Mouse (Mus musculus) lung, postnatal 14 days (tissue): Measurements from ENCODE around the gene Med13.

Experiments used
- DNase-seq: peaks from one replicate; pipeline ENCODE4 v3.0.0; 2021

The Med13 gene

DNA sequence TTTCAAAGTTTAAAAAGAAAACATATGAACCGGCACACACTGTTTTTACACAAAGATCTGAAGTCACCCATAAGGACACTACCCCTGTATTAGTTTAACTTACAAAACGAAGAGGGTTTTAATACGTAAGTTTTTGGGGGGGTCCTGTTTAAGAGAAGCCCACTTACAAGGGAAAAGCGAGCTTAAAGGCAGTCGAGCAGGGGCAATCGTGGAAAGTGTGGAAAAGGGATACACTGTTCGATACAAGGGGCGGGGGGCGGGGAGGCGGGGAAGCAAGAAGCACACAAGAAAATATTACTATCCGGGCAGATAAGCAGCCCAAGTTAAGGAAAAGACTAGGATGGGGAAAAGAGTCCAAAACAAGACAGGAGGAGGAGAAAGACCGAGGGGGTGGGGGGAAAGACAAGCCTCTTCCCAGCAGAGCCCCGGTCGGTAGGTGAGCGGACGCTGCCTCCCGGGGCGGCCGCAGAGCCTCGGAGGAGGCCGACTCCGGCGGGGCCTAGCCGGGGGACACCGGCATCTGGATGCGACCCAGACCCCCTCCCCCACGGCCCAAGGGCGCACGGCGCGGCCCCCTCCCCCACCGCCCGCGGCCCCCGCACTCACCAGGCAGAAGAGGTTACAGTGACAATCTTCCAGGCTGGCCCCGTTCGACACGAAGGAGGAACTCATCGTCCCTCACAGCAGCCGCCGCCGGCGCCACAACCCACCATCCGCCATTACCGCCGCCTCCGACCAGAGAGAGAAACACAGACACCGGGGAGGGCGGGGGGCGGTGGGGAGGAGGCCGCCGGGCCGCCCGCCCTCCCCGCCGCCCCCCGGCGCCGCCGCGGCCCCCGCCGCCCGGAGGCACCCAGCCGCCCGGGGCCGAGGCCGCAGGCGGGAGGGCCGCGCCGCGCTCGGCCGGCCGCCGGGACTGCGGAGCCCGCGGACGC is at the start of gene Med13:
Gene Med13 (minus strand): TSS at position 749 of the 935 bp plus-strand sequence.
- DNase-seq, result peak; percentile 63

DNA sequence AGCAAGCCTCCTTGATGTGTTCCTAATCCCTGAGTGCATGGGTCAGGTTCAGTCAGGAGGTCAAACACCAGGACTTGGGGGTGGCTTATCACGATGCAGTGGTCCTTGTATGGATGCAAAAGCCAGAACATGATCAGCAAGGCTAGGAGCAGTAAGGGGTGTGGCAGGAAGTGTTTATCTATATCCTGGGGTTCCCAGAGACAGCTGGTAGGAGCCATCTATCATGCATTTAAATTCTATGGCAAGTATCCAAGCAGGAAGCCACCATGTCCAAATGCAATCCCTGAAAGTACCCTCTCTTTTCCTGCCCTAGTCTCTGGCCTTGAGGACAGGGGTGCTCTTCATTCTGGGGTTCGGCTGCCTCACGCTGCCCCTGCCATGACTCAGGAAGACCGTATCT is 47.2 kb upstream of the Med13 start:
- no peak for DNase-seq

GRCm38 (mm10) chr11:86403845-86404244 is 46.4 kb upstream of the Med13 start:
- no peak for DNase-seq

DNA sequence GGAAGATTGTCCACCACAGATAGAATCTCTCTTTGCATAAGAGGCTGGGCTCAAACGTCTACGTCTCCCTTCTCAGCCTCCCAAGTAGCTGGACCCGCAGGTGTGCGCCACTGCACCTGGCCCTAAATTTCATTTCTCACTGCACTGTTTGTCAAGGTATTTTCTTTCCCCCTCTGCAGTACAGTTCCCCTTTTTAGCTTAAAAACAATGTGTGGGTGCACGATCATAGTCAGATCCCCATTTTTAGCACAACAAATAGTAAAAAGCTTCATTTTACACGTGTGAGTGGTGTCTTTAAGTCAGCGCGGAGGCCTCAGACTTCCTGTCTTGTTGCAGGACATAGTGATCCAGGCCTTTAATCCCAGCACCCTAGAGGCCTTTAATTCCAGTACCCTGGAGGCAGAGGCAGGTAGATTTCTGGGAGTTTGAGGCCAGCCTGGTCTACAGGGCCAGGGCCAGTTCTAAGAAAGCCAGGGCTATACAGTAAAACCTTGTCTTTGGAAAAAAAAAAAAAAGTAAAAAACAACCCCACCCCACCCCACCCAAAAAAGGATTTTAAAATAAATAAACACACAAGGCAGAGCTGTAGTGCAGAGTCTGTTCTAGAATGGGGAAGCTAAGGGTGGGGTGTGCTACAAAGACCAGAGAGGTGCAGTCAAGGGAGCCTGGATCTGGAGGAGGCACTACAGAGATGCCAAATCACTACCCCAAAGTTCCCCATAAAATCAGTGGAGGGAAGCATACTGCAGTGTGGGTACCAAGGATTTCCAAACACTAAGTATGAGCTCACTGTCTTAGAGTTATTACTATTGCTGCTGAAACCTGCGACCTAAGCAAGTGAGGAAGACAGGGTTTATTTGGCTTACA is 42.1 kb upstream of the Med13 start:
- no peak for DNase-seq

GRCm38 (mm10) chr11:86396950-86397594 is 39.7 kb upstream of the Med13 start:
- DNase-seq, result no peak

GRCm38 (mm10) chr11:86396518-86396917 is 39.1 kb upstream of the Med13 start:
- DNase-seq, result no peak

DNA sequence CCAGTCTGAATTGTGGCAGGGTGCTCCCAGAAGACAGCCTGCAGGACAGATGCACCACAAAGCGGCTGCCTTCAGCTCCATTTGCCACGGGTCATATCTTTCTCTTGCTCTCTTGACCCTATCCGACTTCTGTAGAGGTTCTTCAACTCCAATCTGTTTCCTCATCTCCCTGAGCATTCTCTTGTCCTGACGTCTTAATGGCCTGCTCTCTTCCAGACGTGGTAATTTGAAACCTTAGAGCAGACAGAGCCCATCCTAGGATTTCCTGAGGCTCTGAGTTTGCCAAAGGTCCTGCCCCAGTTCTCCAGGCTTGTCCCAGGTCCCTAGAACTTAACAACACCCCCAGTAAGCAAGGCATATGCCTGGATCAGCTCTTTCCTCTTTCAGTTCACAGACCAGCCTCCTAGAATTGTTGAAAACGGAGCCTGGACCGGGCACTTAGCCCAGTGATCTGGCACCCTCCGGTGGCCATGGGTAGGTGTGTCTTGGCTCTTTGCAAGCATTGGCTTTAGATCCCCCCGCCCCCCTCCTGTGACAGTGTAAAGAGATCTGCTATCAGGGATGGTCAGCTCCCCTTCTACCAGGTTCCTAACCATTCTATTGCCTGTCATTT is 38.2 kb upstream of the Med13 start:
- peak; percentile 62 for DNase-seq

DNA sequence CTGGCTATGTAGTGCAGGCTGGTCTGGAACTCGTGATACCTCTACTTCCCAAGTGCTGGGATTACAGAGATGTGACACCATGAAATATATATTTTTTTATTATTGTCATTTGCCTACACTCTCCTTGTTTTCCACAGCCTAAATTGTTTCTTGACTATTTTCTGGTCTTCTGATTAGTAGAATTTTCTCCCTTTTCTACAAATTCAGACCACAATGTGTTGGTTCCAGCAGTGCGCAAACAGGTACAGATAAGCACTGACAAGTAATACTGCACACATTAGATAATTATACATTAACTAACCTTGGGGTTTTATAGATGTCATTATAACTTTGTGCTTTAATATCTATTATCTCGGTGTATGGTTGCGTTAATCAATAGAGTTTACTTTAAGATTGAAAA is 37.7 kb upstream of the Med13 start:
- DNase-seq, result no peak

GRCm38 (mm10) chr11:86391687-86392086 is 34.3 kb upstream of the Med13 start:
- no peak for DNase-seq

DNA sequence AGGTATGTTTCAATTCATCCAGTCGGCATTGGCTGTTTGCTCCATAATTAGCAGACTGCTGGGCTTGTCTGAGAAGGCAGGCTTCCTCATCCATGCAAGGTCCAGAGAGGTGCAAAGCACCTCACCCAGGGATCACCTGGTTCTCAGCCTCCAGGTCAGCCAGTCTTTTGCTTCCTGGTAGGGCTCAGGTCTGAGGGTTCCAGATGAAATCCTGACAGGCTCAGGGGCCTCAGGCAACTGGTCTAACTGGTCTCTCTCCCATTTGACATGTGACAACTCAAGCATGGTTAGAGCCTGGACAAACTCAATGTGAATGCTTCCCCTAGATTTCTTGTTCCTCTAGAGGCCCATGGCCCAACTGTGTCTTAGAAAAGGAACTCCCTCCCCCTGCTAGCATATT is 32.9 kb upstream of the Med13 start:
- no peak for DNase-seq

DNA sequence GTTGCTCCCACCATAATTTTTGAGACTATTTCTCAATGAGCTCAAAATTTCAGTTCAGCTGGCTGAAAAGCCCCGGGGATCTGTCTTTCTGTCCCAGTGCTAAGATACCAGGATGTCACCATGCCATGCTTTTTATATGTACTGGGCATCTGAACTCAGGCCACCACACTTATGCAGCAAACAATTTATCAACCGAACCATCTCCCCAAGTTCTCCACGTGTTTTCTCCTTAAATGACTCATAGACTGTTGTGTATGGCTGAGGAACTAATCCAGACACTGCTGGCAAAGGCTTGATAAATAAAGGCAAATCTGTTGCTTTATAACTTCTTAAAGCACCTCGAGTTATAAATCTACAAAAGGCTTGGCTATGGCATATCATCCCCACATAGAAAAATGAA is 32.1 kb upstream of the Med13 start:
- DNase-seq, result no peak

DNA sequence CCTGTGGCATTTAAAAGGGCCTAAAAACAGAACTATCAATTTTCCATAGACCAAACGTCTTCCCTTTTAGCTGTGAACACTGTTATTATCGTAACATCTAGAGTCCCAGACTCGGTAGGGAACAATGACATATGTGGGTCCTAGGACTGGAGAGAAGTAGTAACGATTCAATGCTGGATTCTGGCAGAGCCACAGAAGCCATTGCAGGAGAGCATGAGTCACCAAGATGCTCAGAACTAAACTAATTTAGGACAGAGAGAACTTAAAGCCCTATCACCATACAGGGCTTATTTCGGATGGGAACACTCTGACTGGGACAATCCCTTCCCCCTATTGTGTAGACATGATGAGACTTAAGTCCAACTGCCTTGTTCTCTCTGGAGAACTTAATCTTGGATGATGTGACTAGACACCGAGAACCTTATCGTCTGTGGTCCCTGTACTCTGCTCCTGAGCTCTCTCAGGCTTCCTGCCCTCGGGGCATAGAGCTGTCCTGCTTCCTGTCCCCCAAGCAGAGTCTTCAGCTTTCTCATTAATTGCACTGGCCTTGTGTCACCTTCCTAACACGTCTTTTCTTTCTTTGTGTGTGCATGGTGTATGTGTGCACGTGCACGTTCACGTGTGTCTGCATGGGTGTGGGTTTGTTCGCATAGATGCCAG is 31.5 kb upstream of the Med13 start:
- DNase-seq, result no peak

- DNase-seq, result no peak
Measured at GRCm38 (mm10) chr11:86387121-86387893, 29.9 kb upstream of the Med13 start.

DNA sequence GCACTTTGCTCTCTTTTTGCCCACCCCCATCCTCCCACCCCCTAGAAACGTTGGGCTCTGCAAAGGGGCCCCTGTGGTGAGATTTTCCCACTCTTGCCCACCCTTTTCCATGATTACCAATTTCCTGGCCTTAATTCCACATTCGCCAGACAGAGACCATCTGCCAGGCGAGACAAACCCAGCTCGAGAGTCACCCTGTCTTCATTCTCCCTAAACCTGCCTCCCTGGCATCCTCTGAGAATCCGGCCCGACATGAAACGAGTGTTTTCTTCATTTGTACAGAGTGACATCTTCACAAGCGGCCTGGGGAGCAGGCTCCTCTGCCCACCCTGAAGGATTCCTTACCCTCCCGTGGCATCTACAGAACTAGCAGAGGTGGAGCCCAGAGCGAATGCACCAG is 29.2 kb upstream of the Med13 start:
- no peak for DNase-seq

DNA sequence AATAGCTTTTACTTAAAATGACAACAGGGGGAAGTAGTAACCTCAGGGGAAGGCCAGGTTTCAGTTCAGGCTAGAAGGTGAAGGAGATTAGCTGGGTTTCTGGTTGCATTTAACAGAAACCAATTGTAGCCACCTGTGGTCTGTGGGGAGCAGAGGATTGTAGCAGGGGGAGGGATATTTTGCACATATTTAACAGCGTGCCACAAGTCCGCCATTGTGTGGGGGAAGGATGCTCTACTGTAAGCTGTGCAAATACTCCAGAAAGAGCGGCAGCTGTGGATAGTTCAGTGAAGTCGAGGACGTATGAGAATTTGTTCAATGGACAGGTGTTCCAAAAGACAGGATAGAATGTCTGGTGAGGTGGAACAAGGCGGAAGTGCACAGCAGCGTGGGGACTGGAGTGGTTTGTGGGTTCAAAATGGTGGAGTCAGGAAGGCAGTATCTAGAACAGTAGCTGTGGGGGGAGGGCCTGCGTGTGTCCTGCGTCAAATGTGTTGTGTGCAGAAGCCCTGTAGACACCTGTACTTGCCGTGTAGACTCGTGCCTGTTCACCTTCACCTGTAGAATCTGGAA is 28.4 kb upstream of the Med13 start:
- no peak for DNase-seq

DNA sequence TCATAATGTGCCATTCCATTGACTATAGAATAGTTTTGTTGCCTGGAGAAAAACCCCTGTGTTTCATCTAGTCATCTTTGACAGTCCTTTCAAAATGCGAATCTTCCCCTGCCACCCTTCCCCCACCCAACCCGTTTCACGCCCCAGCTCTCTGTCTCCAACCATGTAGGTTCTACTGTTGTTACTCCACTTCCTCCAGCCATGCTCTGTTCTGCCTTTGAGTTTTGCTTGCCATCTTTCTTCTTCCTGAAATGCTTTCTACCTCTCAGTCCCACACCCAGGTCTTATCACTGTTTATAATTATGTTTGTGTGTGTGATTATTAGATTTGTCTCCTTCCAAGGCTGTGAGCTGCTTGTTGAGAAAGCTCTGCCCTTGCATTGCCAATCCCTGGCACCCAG is 26.7 kb upstream of the Med13 start:
- no peak for DNase-seq

DNA sequence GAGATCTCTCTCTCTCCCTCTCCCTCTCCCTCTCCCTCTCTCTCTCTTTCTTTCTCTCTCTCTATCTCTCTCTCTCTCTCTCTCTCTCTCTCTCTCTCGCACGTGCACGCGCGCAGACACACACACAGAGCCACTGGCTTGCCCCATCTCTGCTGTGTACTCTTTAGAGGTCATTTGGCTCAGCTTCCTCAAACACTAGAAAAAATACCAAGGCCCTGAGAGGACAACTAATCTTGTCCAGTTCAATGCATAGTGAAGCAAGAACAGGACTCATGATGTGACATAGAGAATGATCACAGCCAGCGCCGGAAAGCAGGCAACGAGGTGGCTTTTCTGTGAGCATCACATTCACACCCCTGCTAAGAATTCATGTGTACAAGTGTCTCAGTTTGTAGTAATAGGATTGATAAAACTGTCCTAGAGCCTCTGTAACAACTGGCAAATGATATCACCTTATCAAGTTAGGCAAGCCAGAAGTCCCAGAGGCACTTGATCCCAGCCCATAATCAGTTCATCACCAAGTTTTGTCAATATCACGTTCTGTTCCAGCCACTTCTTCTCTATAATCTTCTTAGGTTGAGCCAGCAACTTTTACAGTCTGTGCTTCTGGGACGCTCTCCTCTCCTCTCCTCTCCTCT is 25.2 kb upstream of the Med13 start:
- no peak for DNase-seq

DNA sequence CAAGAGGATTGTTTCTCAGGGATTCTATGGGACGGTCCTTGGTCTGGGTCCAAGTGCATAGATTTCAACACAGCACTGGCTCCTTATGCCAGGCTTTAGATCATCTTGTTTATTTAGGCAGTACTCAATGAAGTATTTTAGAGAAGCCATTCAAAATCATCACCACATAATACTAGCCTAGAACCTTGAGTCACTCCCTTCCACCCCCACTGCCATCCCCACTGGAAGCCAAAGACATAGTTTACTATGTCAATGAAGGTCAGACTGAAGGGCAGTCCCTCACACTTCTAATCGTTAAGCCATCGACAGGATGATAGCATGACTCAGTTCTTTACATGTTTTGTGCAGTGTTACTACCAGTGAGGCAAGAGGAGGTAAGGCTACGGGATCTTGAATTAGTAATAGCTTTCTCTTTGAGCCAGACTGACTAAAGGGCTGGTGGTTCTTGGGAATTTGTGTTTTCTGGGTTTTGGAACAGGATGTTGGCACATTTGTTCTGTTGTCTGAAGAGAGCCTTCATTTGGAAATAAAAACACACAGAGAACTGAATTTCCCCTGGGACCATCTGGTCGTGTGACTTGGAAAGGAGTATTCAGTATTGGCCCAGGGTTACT is 24.2 kb upstream of the Med13 start:
- no peak for DNase-seq

- no peak for DNase-seq
Measured at GRCm38 (mm10) chr11:86380521-86381238, 23.3 kb upstream of the Med13 start.
